Mouse (Mus musculus) cerebellum, adult 9-11 months (tissue): ENCODE data around the gene Gm49392.
"Not testable (repeated sequence)": the region's sequence is repeated elsewhere in the genome, so short reads cannot be mapped to it uniquely, and the experiment has no call there.

ENCODE experiments used
- DNase-seq: peaks from one replicate; pipeline ENCODE4 v3.0.0; 2022

The Gm49392 gene

DNA sequence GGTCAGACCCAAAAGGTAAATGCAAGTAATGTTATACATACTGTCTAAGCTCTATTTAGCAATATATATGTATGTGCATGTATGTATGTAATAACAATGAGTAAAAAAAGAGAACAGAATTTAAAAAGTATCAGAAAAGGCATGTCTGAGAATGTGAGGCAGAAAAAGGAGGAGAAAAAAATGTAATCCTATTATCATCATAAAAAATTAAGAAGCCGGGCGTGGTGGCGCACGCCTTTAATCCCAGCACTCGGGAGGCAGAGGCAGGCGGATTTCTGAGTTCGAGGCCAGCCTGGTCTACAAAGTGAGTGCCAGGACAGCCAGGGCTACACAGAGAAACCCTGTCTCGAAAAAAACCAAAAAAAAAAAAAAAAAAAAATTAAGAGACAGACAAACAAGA is at the start of gene Gm49392:
Gene Gm49392, minus strand, starts transcription at position 101 of the 400 bp plus-strand sequence.
- not testable (repeated sequence) for DNase-seq

DNA sequence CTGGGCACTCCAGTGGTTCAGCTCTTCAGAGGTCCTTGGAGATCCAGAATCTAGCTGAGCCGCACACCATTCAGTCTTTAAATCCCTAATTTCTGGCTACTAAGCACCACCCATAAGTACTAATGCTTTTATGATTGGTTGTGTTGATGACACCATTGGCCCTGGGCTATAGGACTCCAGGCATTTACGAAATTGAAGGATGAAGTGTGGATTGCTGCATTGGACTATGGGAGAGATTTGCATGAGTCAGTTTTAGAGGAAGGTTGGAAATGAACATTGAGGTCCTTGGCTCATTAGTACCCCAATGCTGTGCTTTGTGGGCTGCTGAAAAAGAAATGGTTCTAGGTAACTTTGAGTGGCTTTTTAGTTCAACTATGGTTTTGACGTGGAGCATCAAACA is 45.2 kb upstream of the Gm49392 start, which contains the start of gene Tpbpa:
Gene Tpbpa, minus strand, starts transcription at position 101 of the 400 bp plus-strand sequence.
- not testable (repeated sequence) for DNase-seq

DNA sequence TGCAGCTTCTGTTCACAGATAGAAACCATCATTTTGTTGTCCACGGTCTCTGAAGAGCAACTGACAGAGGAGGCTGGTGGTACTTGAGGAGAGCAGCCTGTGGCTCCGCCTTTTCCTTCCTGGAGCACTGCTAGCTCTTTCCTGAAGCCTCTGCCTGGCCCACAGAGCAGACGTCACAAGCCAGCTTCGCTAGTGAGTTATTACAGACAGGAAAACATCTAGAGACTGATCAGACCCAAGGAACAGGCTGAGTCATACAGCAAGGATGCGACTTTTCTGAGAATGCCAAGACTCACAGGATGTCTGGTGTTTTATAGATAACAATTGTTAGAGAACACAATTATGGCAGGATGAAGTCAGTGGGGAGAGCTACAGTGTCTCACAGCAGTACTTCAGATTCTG is 39.8 kb upstream of the Gm49392 start, which contains the start of the genes Gm49391 and Ctla2a:
Gene Gm49391, minus strand, starts transcription at position 72 of the 402 bp plus-strand sequence.
Gene Ctla2a, minus strand, starts transcription at position 126 of the 402 bp plus-strand sequence.
- no peak for DNase-seq

DNA sequence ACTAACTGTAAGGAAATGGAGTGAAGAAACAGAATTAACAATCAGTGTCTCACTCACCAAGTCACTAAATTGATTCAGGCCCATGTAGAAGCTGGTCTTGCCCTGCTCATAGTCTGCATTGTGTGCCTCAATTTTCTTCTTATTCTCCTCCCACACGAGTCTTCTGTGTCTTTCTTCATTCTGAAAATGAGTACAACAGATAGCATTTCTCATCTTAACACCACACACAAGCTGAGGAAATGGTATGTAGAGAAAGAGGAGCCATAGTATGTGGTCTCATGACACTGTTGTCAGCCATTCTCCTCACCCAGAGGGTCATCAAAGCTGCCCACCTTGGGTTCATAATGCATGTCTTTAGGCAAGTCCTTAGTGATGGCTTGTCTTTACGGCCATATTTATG is 38.8 kb upstream of the Gm49392 start, which contains the start of gene Gm49393:
Gene Gm49393, minus strand, starts transcription at position 101 of the 400 bp plus-strand sequence.
- not testable (repeated sequence) for DNase-seq

DNA sequence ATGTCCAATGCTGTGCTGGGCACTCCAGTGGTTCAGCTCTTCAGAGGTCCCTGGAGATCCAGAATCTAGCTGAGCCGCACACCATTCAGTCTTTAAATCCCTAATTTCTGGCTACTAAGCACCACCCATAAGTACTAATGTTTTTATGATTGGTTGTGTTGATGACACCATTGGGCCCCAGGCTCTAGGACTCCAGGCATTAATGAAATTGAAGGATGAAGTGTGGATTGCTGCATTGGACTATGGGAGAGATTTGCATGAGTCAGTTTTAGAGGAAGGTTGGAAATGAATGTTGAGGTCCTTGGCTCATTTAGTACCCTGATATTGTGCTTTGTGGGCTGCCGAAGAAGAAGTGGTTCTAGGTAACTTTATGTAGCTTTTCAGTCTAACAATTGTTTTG is 8.1 kb upstream of the Gm49392 start, which contains the start of gene Tpbpb:
Gene Tpbpb, minus strand, starts transcription at position 101 of the 400 bp plus-strand sequence.
- DNase-seq, result not testable (repeated sequence)

DNA sequence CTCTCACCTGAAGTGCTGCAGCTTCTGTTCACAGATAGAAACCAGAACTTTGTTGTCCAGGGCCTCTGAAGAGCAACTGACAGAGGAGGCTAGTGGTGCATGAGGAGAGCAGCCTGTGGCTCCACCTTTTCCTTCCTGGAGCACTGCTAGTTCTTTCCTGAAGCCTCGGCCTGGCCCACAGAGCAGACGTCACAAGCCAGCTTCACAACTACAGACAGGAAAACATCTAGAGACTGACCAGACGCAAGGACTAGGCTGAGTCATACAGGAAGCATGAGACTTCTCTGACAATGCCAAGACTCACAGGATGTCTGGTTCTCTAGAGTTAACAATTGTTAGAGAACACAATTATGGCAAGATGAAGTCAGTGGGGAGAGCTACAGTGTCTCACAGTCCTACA is 634 bp upstream of the Gm49392 start, which contains the start of gene Ctla2b:
Gene Ctla2b, minus strand, starts transcription at position 120 of the 400 bp plus-strand sequence.
- no peak for DNase-seq

DNA sequence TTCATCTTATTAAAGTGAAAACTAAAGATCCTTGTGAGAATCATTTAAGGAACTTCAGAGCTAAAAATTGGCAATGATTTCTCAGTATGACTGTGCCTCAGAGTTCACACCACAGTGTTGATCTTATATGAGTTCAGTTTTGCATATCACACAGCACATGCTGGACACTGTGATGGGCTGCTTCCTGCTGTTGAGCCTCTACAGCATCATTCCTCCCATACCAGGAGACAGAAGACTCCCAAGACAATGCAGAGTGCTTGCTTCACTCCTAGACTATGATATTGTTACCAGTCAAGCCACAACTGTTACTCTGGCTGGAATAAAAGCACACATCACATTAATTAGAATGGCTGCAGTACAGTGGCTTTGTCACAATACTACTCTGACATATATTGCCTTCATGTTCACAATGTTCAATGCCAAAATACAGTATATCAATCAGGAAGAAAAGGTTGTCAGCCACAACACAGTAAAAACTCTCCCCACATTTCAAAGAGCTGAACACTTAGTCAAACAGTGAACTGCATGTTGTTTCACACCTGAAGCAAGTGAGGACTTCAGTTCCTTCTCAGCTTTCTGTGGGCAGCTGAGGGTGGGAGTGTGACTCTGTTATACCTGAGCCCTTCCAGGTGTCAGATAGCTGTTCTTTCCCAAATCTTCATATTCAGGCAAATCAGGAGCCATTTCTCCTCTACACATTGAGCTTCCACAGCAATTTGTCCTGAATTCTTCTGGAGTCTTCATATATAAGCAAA is 1.1 kb downstream of the Gm49392 start:
- DNase-seq, result no peak

DNA sequence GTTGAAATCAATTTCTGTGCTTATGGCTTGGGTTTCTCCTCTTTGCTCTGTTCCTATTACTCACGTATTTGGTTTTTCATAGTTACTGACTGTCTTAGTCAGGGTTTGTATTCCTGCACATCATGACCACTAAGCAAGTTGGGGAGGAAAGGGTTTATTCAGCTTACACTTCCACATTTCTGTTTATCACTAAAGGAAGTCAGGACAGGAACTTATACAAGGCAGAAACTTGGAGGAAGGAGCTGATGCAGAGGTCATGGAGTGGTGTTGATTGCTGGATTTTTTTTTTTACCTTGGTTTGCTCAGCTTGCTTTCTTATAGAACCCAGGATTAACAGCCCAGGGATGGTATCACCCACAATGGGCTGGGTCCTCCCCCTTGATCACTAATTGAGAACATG is 4.4 kb downstream of the Gm49392 start:
- no peak for DNase-seq

DNA sequence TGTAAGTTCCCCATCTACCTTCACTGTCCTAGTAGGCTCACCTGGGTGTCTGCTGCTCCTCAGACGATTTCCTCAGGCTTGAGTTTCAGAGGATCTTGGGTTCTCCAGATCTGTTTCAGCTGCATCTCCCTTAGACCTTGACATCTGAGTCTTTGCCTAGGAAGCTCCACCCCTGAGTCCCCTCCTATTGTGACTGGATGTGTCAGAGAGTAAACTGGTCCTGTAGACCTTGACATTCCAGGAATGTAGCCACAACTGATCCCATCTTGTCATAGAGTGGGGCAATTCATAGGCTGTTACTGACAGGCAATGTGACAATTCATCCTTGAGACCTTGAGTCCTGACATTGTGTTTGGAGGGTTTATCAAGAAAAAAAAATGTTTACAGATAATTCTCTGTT is 32.4 kb downstream of the Gm49392 start, which contains the start of gene 4930486L24Rik:
Gene 4930486L24Rik, minus strand, starts transcription at position 195 of the 400 bp plus-strand sequence.
- no peak for DNase-seq

DNA sequence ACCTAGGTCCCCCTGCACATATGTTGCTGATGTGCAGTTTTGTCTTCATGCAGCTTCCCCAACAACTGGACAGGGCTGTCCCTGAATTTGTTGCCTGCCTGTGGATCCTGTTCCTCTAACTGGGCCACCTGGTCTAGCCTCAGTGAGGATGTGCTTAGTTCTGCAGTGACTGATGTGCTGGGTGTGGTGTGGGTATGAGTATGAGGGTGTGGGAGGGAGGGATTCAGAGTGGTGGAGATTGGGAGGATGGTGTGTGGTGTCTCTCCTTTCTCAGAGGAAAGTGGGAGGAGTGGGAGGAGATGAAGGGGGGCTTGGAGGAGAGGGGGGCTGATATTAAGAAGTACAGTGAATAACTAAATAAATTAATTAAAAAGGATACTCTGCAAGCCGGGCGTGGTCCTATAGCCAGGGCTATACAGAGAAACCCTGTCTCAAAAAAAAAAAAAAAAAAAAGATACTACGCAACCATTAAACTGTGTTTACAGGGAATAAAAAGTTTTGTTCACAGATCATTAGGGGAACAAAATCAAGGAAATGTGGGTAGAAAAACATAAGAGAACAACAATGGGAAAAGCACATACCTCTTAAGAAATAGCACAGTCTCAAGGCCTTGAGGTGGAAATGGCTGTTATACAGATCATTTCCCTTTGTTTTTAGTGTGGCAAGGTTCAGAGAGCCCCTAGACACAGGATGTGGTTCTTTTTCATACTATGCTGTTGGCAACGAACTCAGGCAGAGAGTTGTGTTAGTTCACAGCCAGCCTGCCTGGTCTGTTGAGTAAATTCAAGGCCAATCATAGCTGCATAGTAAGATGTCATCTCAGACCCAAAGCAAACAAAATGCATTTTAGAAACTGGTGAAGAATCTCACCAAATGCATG is 48.2 kb downstream of the Gm49392 start:
- DNase-seq, result no peak

DNA sequence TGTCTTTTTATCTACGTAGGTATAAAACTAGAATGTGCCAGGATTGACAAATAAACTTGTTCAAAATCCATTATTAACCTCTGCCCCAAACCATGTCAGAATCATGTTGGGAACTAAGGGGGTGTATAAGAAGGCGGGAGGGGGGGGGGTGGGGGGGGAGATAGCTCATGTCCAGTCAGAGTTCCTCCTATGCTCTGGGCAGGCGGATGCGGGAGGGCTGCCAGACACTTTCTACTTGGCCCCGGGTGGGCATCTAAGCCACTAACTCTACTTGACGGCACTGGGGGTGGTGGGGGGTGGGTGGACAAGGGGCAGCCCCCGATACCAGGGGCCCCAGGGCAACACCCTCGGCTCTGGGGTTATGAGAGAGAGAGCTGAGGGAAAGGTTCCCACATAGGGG is 53.5 kb downstream of the Gm49392 start:
- no peak for DNase-seq

DNA sequence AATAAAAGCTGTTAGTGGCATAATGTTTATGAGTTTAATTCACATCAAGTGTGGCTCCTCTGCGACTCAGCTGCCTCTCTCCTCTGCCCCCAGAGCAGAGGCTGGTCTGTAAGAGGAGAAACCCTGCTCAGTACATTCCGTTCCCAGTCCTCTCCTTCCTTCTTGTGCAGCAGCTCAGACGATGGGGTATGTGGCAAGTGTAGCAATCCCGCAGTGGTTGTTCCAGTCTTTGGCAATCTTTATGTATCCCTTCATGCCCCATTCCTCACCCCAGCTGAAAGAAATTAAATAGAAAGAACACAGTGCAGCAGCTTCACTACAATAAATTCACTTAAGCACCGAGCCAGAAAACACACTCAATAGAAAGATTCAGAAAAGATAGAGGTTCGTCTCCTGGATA is 54.0 kb downstream of the Gm49392 start:
- DNase-seq, result no peak

DNA sequence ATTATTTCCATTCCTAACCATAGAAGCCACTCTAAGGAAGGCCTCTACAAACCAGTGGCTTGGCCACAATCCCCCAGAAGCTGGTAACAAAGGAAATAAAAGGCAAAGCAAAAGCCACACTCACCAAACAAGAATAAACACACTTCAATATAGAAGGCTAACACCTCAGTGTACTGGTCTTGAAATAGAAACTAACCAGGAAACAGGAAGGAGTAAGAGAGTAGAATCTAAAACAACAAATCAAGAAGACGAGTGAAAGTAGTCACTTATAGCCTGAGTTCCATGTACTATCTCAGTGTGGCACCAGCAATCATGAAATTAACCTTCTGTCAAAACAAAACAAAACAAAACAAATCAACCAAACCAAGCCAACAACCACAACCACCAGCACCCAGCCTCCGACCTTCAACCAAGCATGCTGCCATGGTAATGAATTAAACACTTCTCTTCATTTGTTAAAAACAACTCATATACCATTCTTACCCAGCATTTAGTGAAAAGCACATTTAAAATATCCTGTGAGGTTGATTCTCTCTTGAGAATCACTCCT is 57.3 kb downstream of the Gm49392 start:
- DNase-seq, result no peak

DNA sequence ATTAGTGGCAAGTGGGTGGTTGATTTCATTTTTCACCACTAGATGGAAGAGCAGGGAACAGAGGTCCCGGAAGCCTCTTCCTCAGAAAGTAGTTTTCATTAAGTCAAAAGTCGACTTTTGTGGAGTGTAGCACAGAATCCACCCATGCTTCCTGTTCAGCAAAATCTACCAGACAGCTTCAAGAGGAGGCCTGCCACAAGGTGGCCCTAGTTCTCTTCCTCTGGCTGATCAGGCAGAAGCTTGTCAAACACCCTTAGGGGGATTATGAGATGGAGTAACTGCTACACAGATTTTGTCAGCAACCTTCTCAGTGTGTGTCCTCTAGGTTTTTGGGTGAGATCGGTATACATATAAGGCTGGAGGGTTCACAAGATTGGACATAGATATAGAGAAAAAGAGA is 70.6 kb downstream of the Gm49392 start:
- DNase-seq, result no peak

DNA sequence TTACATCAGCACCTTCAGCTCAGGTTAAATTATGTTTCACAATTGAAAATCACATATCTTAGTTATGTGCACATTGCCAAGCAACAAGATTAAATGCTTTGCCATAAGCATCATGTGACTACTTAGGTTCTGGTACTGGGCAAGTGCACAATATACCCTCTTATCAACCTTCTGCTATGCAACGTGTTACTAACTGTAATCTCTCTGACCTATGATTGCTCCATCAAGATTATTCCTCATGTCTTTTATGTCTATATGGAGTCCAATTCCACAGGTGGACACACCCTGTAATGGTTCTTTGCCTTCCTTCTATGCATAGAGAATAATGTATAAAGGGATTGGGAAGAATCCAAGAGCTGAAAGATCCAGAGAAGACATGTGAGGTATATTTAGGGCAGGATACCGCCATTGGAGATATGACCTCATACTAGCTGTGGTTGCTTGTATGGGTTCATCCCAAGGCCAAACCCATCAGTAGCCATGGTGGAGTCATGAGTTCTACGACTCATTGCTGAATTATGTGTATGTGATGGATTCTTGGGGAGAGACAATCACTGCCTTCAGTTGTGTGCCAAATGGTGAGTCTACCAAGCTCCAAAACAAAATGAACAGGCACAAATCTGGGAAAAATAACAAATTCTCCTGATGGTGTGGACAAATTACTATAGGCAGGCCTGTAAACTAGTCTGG is 76.1 kb downstream of the Gm49392 start:
- DNase-seq, result no peak

DNA sequence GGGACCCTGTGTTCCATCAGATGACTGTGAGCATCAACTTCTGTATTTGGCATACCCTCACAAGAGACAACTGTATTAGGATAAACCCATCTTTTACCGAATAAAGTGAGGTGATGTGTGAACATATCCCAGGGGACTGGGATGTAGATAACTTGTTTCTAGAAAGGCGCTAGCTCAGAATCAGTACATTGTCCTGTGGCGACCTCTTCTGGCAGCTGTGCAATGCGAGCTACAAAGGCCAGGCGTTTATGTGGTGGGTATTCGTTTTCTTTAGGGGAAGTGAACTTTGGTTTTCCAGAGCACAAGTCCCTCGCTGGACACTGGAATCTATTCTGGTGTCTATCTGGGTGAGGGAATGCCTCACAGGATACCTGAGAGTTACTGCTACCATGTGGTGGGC is 77.2 kb downstream of the Gm49392 start:
- DNase-seq, result no peak

DNA sequence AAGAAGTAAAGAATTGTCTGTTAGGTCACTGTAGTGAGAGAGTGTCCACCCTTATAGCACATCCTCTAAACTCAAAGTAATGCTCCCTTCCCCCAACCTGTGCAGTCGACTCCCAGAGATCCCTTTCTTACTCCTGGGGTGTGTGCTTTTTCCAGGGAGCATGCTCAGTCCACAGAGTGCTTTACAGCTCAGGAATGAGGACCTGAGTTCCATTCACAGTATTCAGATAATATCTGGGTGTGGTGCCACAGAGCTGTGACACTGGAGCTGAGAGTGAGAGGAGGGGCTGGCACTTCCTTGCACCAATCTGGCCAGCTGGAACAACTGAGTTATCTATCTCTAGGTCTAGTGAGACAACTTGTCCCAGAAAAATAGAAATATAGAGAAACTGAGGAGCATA is 83.0 kb downstream of the Gm49392 start:
- no peak for DNase-seq

DNA sequence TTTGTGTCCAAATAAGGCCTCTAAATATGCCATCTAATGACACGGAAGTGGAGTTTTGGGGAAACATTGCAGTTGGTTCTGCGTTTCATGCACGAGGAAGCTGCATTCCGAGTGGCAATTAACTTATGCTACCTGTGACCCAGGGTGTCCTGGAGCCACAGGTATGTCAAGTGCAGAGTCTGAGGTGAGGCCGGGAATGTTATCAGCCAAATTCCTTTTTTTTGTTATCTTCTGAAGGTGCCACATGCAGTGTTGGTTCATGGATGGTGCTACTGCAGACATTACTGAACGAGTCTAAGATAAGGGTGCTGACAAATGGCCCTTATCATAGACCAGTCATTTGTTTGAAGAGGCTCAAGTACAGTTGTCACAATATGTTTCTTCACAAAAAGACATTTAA is 83.9 kb downstream of the Gm49392 start:
- DNase-seq, result no peak

DNA sequence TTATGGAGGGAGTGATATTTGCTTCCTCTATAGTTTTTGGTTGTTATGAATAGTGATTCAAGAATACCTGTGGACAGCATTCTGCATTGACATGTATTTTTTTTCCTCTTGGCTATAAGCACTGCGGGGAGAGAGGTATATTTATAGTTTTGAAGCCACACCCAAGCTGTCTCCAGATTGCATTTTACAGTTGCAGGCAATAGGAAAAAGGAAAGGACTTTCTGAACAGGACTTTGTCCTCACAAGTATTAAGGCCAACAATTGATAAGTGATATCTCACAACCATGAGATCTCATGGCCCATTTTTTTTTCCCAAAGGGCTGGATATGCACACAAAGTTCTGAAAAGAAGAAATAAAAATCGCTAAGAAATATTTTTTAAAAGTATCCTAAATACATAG is 87.0 kb downstream of the Gm49392 start:
- DNase-seq, result no peak

DNA sequence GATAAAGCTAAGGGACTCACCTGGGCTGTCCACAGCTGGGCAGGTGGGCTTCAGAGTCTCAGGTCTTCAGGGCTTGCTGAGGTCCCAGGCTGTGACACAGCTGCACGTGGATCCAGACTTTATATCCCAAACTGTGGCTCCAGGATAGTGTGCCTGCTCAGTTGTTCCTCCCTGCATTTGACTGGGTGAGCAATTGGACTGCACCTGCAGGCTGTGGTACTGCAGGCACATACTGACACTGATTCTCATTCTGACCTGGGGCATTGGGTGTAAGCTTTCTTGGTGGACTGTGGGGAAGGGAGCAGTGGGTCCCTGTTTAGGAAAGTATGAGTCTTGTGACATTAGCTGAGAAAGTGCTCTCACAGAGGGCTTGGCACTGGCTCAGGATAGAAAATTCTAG is 93.9 kb downstream of the Gm49392 start, which contains the start of gene Ctsll3:
Gene Ctsll3, minus strand, starts transcription at position 101 of the 400 bp plus-strand sequence.
- DNase-seq, result no peak
